Mouse (Mus musculus): ENCODE data around the gene Agap1.

DNA sequence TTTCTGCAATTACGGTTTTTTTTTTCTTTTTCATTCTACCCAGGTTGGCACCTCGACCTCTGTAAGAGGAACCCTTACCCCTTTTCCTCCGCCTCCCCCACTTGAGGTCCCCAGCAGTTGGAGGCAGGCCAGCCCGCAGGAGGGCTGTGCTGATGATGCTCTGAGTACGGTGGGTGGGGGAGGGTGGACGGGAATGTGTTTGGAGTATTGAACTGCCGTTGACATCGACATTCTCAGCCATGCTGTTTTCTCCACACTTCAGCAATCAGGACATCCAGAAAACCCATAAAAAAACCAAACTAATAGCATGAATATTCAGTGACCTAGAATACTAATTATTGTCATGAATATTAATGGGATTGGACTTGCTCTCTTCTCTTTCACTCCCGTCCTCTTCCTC lies 295.9 kb downstream of the Agap1 start:
- TF ChIP-seq CTCF (IDR thresholded peaks at IDR 0.05; ENCODE audit: insufficient read depth, low read depth, low read length) (no peak), POLR2A (IDR thresholded peaks at IDR 0.05; ENCODE audit: insufficient read depth, low read depth, low read length) (no peak)
